Mouse (Mus musculus) thymus, adult 2 months (tissue): ENCODE results near the gene Smr3a.

Experiments used
- CTCF ChIP-seq: fragments of 200-500 bp; IDR thresholded peaks from 2 replicates; pipeline ENCODE4 v1.5.1; 2012; ENCODE audit warnings: mild to moderate bottlenecking, control low read depth, low read length, moderate library complexity, borderline replicate concordance; ENCODE audit not compliant: control insufficient read depth, poor library complexity, insufficient read depth; ENCODE audit errors: extremely low read depth
- POLR2A ChIP-seq: fragments of 200-500 bp; IDR thresholded peaks from 2 replicates; pipeline ENCODE4 v1.6.1; 2012; ENCODE audit warnings: mild to moderate bottlenecking, low read length, control low read depth, moderate library complexity; ENCODE audit not compliant: control insufficient read depth, poor library complexity, insufficient read depth; ENCODE audit errors: extremely low read depth

DNA sequence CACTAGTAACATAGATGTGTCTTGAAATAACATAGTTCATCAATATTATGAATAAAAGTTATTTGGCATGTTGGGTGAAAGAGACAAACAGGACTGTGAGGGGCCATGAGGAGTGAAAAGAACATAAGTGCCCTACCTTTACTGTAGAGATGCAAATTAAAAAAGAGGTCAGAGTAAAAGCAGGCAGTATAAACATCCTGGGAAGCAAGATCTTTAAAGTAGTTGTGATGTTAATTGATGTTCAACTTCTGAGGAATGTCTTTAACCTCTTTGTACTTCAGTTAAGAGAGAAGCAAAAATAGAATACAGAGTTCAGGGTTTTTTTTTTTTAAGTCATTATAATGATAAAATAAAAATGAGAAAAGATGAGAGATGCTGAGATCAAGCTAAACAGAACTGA lies 2.9 kb downstream of the Smr3a start:
- TF ChIP-seq POLR2A = no peak
- TF ChIP-seq CTCF = no peak
